16 mouse cellular contexts compared by ENCODE assay signal in genomic region chr11:68258498-68258897, GRCm38 (mm10).
"Had no signal": no experiment of that assay in that cellular context is flagged by ENCODE, and none has a peak within 500 bp of the region (broad histone marks: within the 10 kb centered on the region; RNA-seq: fewer than 3 reads in every experiment).

No protein-coding gene starts in this region.

- H3K36me3 ChIP-seq: neural tube, embryonic 15.5 days; stomach, embryonic 15.5 days had no signal

- H3K4me3 ChIP-seq: neural tube, embryonic 13.5 days; neural tube, embryonic 15.5 days; stomach, embryonic 15.5 days had no signal

- H3K4me2 ChIP-seq: neural tube, embryonic 13.5 days; neural tube, embryonic 15.5 days; stomach, embryonic 15.5 days had no signal

- DNase-seq: retina, postnatal 1 day; right cerebral cortex, adult 18-20 months; right cerebral cortex, postnatal 14 days; right cerebral cortex, postnatal 25 days; right cerebral cortex, postnatal 4 days; spleen, adult 18-20 months; thymus, adult 18-20 months; thymus, adult 2 months; thymus, postnatal 14 days; thymus, postnatal 25 days; thymus, postnatal 36 days; thymus, postnatal 4 days had no signal

- H3K27me3 ChIP-seq: neural tube, embryonic 13.5 days; stomach, embryonic 15.5 days had no signal

- H3K9me3 ChIP-seq: neural tube, embryonic 13.5 days; neural tube, embryonic 15.5 days; stomach, embryonic 15.5 days had no signal

- H3K27ac ChIP-seq: neural tube, embryonic 13.5 days; neural tube, embryonic 15.5 days; stomach, embryonic 15.5 days; stomach, postnatal 0 days had no signal

- H3K4me1 ChIP-seq: neural tube, embryonic 15.5 days had no signal

- H3K9ac ChIP-seq: neural tube, embryonic 13.5 days; neural tube, embryonic 15.5 days; stomach, embryonic 15.5 days had no signal
